Mouse (Mus musculus): Measurements from ENCODE around the gene 1810055G02Rik.

DNA sequence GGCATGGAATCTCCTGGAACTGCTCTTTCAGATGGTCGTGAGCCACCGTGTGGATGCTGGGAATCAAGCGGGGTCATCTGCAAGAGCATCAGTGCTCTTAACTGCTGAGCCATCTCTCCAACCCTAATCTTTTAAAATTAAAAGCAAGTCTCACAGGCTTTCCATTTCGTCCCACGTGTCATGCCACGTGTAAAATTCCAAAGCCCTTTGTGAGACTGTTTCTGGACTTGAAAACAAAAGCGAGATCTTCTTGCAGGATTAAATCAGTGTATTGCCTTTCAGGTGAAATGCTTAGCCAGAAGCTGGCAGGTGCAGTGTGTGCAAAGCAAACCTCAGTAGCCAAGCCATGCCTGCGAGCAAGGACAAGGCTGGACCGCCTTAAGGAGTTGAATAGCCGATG lies 540 bp upstream of the 1810055G02Rik start:
- no peak for TF ChIP-seq CTCF (IDR thresholded peaks at IDR 0.05; ENCODE audit: low read depth)
- no peak for TF ChIP-seq EP300 (IDR thresholded peaks at IDR 0.05; ENCODE audit: low read depth)
